Mouse (Mus musculus) bone marrow macrophage, adult 2 months (primary cell): Measurements from ENCODE around the gene Gm28551.
"Not testable (repeated sequence)": the region's sequence is repeated elsewhere in the genome, so short reads cannot be mapped to it uniquely, and the experiment has no call there.

Source experiments
- CTCF ChIP-seq: IDR thresholded peaks from 2 replicates; pipeline ENCODE4 v1.5.1; 2012; ENCODE audit warnings: low read depth, mild to moderate bottlenecking, low read length, moderate library complexity
- POLR2A ChIP-seq: IDR thresholded peaks from 2 replicates; pipeline ENCODE4 v1.6.1; 2012; ENCODE audit warnings: mild to moderate bottlenecking, low read depth, low read length, borderline replicate concordance

DNA sequence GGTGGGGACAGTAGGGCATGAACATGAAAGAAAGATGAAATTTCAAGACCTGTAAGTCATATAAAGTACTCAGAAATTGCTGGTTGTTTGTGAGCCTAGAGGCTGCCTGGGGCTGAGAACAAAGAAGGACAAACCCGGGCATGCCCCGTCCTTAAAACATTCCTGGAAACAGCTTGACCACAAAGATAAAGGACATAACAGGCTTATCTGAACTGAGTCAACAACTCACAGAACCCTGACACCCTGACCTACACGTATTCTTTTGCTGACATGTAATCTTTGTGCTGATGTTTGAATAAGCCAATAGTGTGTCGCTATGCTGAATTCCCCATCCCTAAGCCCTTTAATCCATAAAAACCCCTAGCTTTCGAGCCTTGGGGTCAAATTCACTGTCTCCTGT, 18.9 kb downstream of the Gm28551 start:
- TF ChIP-seq CTCF, POLR2A: not testable (repeated sequence)
